Mouse (Mus musculus): ENCODE measurements around the gene Oas2. TPM values are rescaled to one million over a fixed set of nuclear protein-coding genes. Genes with fewer than 3 reads are reported as not detected.
"Not testable (repeated sequence)": the region's sequence is repeated elsewhere in the genome, so short reads cannot be mapped to it uniquely, and the experiment has no call there.

Gene Oas2
- total RNA-seq (2021) (1 to 10 TPM in 1 of 2 experiments, under 1 TPM in 1; 0.55 to 1.0 TPM), polyA plus RNA-seq (2012; rRNA removed) (9.6 and 11.3 TPM in 2 replicates)
- long read RNA-seq, partial matches to known transcripts, result 0 of 2 reads
- long read RNA-seq, other reads (novel, unspliced or antisense), result 2 of 2 reads

GRCm38 (mm10) chr5:120749688-120750087 lies at the start of gene Oas2:
Gene Oas2 (minus strand): TSS chr5:120749853.
- no peaks in the 10 kb centered on the region for H3K79me2 ChIP-seq (replicated peaks; ENCODE audit: control insufficient read depth, insufficient read depth, low read length)
- no peak within 1 kb of the TSS; the same call in 1 of the 2 replicates for H3K4me3 ChIP-seq
- DNase-seq, result peak; percentile 31 to 49
- intact Hi-C loops (cut with DNase I), result no loop called here
- peaks cover 6% of the 10 kb centered on the region for H3K4me1 ChIP-seq (ENCODE audit: control insufficient read depth, insufficient read depth, low read length)
- H3K9ac ChIP-seq (ENCODE audit: low read depth, low read length), result peak within 1 kb of the TSS; percentile 32
- peak within 1 kb of the TSS; percentile 34 for H3K27ac ChIP-seq
- 33% methylated on average over 5 of the region's 5 CpGs for WGBS
- no peaks in the 10 kb centered on the region for H3K36me3 ChIP-seq (ENCODE audit: control insufficient read depth, insufficient read depth, low read length)
- H3K27me3 ChIP-seq (ENCODE audit: control insufficient read depth, insufficient read depth, low read length), result no peaks in the 10 kb centered on the region
- TF ChIP-seq EP300 (IDR thresholded peaks at IDR 0.05; ENCODE audit: insufficient read depth, low read depth, low read length) (0 out of 2 replicates have a peak, but pooled peaks have one; percentile 37), POLR2A (IDR thresholded peaks at IDR 0.05; ENCODE audit: insufficient read depth, low read depth, low read length) (peak; percentile 66), CTCF (IDR thresholded peaks at IDR 0.05) (no peak)

- H3K36me3 ChIP-seq (ENCODE audit: control insufficient read depth, insufficient read depth, low read length); H3K9ac ChIP-seq (ENCODE audit: low read depth, low read length); DNase-seq; H3K4me1 ChIP-seq (ENCODE audit: control insufficient read depth, insufficient read depth, low read length); H3K79me2 ChIP-seq (replicated peaks; ENCODE audit: control insufficient read depth, insufficient read depth, low read length); H3K4me3 ChIP-seq; H3K27ac ChIP-seq; H3K27me3 ChIP-seq (ENCODE audit: control insufficient read depth, insufficient read depth, low read length): not testable (repeated sequence)
- 49% methylated on average over 2 of the region's 2 CpGs for WGBS
- intact Hi-C loops (cut with DNase I), result loop anchor here (10.0 kb wide), 1 partner anchor 126 kb away; no protein-coding TSS in a partner anchor
These were observed 49.3 kb upstream of the Oas2 start for GRCm38 (mm10) chr5:120798943-120799342.

- H3K27me3 ChIP-seq (ENCODE audit: control insufficient read depth, insufficient read depth, low read length); H3K36me3 ChIP-seq (ENCODE audit: control insufficient read depth, insufficient read depth, low read length); H3K4me3 ChIP-seq; DNase-seq; H3K27ac ChIP-seq; H3K9ac ChIP-seq (ENCODE audit: low read depth, low read length); H3K79me2 ChIP-seq (replicated peaks; ENCODE audit: control insufficient read depth, insufficient read depth, low read length); H3K4me1 ChIP-seq (ENCODE audit: control insufficient read depth, insufficient read depth, low read length): not testable (repeated sequence)
- intact Hi-C loops (cut with DNase I), result loop anchor here (10.0 kb wide), 1 partner anchor 127 kb away; no protein-coding TSS in a partner anchor
- 39% methylated on average over 5 of the region's 5 CpGs for WGBS
These were observed 48.5 kb upstream of the Oas2 start for GRCm38 (mm10) chr5:120798147-120798546.

- not testable (repeated sequence) for DNase-seq; H3K9ac ChIP-seq (ENCODE audit: low read depth, low read length); H3K4me1 ChIP-seq (ENCODE audit: control insufficient read depth, insufficient read depth, low read length); H3K79me2 ChIP-seq (replicated peaks; ENCODE audit: control insufficient read depth, insufficient read depth, low read length); H3K36me3 ChIP-seq (ENCODE audit: control insufficient read depth, insufficient read depth, low read length); H3K4me3 ChIP-seq; H3K27ac ChIP-seq; H3K27me3 ChIP-seq (ENCODE audit: control insufficient read depth, insufficient read depth, low read length)
- WGBS, result 76% methylated on average over 9 of the region's 9 CpGs
- intact Hi-C loops (cut with DNase I), result loop anchor here (10.0 kb wide), 1 partner anchor 129 kb away; no protein-coding TSS in a partner anchor
These were observed 45.9 kb upstream of the Oas2 start, which contains the start of gene Oas1e for GRCm38 (mm10) chr5:120795480-120796034. Gene Oas1e (minus strand): TSS chr5:120795530.

- no peaks in the 10 kb centered on the region for H3K4me1 ChIP-seq (ENCODE audit: control insufficient read depth, insufficient read depth, low read length)
- no peaks in the 10 kb centered on the region for H3K27me3 ChIP-seq (ENCODE audit: control insufficient read depth, insufficient read depth, low read length)
- WGBS, result 13% methylated on average over 2 of the region's 2 CpGs
- no peak overlapping the region for H3K27ac ChIP-seq
- TF ChIP-seq CTCF (IDR thresholded peaks at IDR 0.05) (peak; percentile 84), POLR2A (IDR thresholded peaks at IDR 0.05; ENCODE audit: insufficient read depth, low read depth, low read length) (no peak), EP300 (IDR thresholded peaks at IDR 0.05; ENCODE audit: insufficient read depth, low read depth, low read length) (no peak)
- intact Hi-C loops (cut with DNase I), result loop anchor here (10.0 kb wide), 1 partner anchor 132 kb away; no protein-coding TSS in a partner anchor
- H3K4me3 ChIP-seq, result no peak overlapping the region
- peak in 1 of 2 experiments; percentile 51 for DNase-seq
- H3K36me3 ChIP-seq (ENCODE audit: control insufficient read depth, insufficient read depth, low read length), result no peaks in the 10 kb centered on the region
- no peak overlapping the region for H3K9ac ChIP-seq (ENCODE audit: low read depth, low read length)
- H3K79me2 ChIP-seq (replicated peaks; ENCODE audit: control insufficient read depth, insufficient read depth, low read length), result no peaks in the 10 kb centered on the region
These were observed 43.4 kb upstream of the Oas2 start for GRCm38 (mm10) chr5:120793043-120793442.

GRCm38 (mm10) chr5:120787042-120787441 lies 37.4 kb upstream of the Oas2 start:
- H3K36me3 ChIP-seq (ENCODE audit: control insufficient read depth, insufficient read depth, low read length), result no peaks in the 10 kb centered on the region
- 62% methylated on average over 3 of the region's 3 CpGs for WGBS
- no peaks in the 10 kb centered on the region for H3K79me2 ChIP-seq (replicated peaks; ENCODE audit: control insufficient read depth, insufficient read depth, low read length)
- H3K4me1 ChIP-seq (ENCODE audit: control insufficient read depth, insufficient read depth, low read length), result no peaks in the 10 kb centered on the region
- TF ChIP-seq EP300 (IDR thresholded peaks at IDR 0.05; ENCODE audit: insufficient read depth, low read depth, low read length) (no peak), CTCF (IDR thresholded peaks at IDR 0.05) (no peak), POLR2A (IDR thresholded peaks at IDR 0.05; ENCODE audit: insufficient read depth, low read depth, low read length) (no peak)
- no peak for DNase-seq
- H3K27ac ChIP-seq, result no peak overlapping the region
- H3K27me3 ChIP-seq (ENCODE audit: control insufficient read depth, insufficient read depth, low read length), result no peaks in the 10 kb centered on the region
- no peak overlapping the region for H3K4me3 ChIP-seq
- intact Hi-C loops (cut with DNase I), result no loop called here
- no peak overlapping the region for H3K9ac ChIP-seq (ENCODE audit: low read depth, low read length)
